Mouse (Mus musculus) lung, embryonic 14.5 days (tissue): ENCODE results near the gene Sec23b. TPM values are rescaled to one million over a fixed set of nuclear protein-coding genes. Genes with fewer than 3 reads are reported as not detected.
A peak's percentile ranks its signal among the peaks of the same experiment; 100 is the strongest.

Experiments
- ATAC-seq: fragments of 200-750 bp; cut with Nextera tagmentation; 2 replicates; pipeline ENCODE4 v1.8.0; 2017; ENCODE audit warnings: mild to moderate bottlenecking, moderate TSS enrichment, moderate library complexity; ENCODE audit not compliant: insufficient read depth
- DNase-seq: peaks from one replicate; pipeline ENCODE4 v3.0.0-alpha.2; 2015
- H3K27ac ChIP-seq: fragments of 300-500 bp; sonication (generic); 2 replicates; pipeline ENCODE4 v1.5.1; 2014; ENCODE audit warnings: low read depth, mild to moderate bottlenecking, moderate library complexity
- H3K27me3 ChIP-seq: fragments of 300-500 bp; sonication (generic); 2 replicates; pipeline ENCODE4 v1.6.1; 2014; ENCODE audit warnings: low read length, control low read depth; ENCODE audit not compliant: insufficient read depth
- H3K36me3 ChIP-seq: fragments of 300-500 bp; sonication (generic); 2 replicates; pipeline ENCODE4 v1.6.1; 2014; ENCODE audit warnings: control low read depth; ENCODE audit not compliant: insufficient read depth
- H3K4me1 ChIP-seq: fragments of 300-500 bp; sonication (generic); 2 replicates; pipeline ENCODE4 v1.6.1; 2014; ENCODE audit warnings: antibody characterized with exemption, control low read depth; ENCODE audit not compliant: insufficient read depth
- H3K4me2 ChIP-seq: fragments of 300-500 bp; sonication (generic); 2 replicates; pipeline ENCODE4 v1.6.1; 2014; ENCODE audit warnings: mild to moderate bottlenecking
- H3K4me3 ChIP-seq: fragments of 300-500 bp; sonication (generic); 2 replicates; pipeline ENCODE4 v1.5.1; 2014; ENCODE audit warnings: low read depth, low read length
- H3K9ac ChIP-seq: fragments of 300-500 bp; sonication (generic); 2 replicates; pipeline ENCODE4 v1.6.1; 2014
- H3K9me3 ChIP-seq: fragments of 300-500 bp; sonication (generic); 2 replicates; pipeline ENCODE4 v1.6.1; 2016; ENCODE audit warnings: low read depth, low read length, control low read depth
- CTCF ChIP-seq: IDR thresholded peaks from 2 replicates; pipeline ENCODE4 v1.5.1; 2016; ENCODE audit warnings: antibody characterized with exemption, low read depth
- WGBS: fragments of 180-500 bp; shearing (Covaris S2); extraction: QIAGEN DNeasy Blood & Tissue Kit; methylation state at CpG from one replicate; pipeline ENCODE4 v1.1.7; 2014; 5-methylcytosine and 5-hydroxymethylcytosine counted together
- microRNA-seq: library from miRNA; unstranded; fragments of <30 nt; microRNA quantifications from one replicate; pipeline ENCODE4, GENCODE M21; 2016; ENCODE audit warnings: borderline number of aligned reads
- polyA plus RNA-seq: library from polyadenylated mRNA; unstranded; fragments of >200 nt; fragmentation: Nextera tagmentation; extraction: Ambion mirVana; gene quantifications from 2 replicates; pipeline ENCODE4 v1.2.1, GENCODE M21; 2014

Sec23b gene
- polyA plus RNA-seq, 1 experiment from 2014 or later: 89.1 TPM

DNA sequence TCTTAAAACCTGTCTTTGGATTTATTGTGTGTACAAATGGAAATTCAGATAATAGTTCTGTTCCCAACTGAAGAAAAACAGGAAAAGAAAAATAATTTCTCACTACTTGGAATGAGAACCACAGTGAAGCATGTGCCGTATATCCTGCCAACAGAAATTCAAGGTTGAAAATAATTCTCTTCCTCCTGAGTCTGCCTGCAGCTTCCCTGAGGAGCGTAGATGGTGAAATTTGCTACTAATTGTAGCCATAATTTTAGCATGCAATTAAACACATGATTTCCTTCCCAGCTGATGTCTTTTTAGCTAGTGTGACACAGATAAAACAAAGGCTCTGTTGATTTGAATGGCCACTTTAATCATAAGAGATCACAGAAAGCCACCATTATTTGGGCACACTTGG lies 78.7 kb downstream of the Sec23b start:
- H3K9ac ChIP-seq: no peak overlapping the region
- H3K4me1 ChIP-seq: no peaks in the 10 kb centered on the region
- 62% methylated on average over 2 of the region's 2 CpGs for WGBS
- H3K4me2 ChIP-seq: no peak overlapping the region
- no peaks in the 10 kb centered on the region for H3K36me3 ChIP-seq
- H3K4me3 ChIP-seq: no peak overlapping the region
- ATAC-seq (no peak), DNase-seq (no peak)
- no peak overlapping the region for H3K27ac ChIP-seq
- H3K27me3 ChIP-seq: no peaks in the 10 kb centered on the region
- no peaks in the 10 kb centered on the region for H3K9me3 ChIP-seq
- no peak for TF ChIP-seq CTCF

DNA sequence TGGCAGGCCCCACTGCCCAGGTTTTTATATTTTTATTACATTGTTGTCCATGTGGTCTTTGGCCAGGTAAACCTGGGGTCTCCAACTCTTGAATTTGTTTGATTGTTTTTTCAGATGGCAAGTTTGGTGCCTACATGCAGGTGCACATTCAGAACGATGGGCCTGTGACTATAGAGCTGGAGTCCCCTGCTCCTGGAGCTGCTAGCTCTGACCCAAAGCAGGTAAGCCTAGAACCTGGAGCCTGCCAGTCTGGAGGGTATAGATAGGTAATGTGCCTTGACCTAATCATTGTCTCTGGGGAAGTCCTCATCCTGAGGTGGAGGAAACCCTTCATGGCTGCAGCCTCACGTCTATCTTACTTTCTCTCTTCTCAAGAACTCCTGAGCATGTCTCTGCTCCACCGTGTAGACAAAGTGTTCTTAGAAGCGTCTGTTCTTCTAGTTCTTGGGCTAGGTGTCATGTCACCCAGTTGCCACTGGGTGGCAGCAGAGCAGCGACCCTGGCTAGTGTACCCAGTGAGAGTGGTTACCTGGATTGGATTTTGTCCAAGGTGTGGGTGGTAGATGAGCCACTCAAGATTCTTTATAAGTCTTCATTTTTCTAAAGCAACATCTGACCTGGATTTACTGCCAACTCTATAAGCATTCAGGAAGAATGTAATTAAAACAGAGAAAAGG lies 79.8 kb downstream of the Sec23b start:
- Histone ChIP-seq H3K27me3 (no peaks in the 10 kb centered on the region), H3K9ac (no peak overlapping the region), H3K4me1 (no peaks in the 10 kb centered on the region), H3K4me3 (no peak overlapping the region), H3K4me2 (no peak overlapping the region), H3K36me3 (no peaks in the 10 kb centered on the region), H3K27ac (no peak overlapping the region), H3K9me3 (no peaks in the 10 kb centered on the region)
- peak; percentile 94 for TF ChIP-seq CTCF
- 18% methylated on average over 5 of the region's 5 CpGs for WGBS
- ATAC-seq: peak; percentile 67; the same call in 1 of the 2 replicates
- DNase-seq: peak; percentile 83

DNA sequence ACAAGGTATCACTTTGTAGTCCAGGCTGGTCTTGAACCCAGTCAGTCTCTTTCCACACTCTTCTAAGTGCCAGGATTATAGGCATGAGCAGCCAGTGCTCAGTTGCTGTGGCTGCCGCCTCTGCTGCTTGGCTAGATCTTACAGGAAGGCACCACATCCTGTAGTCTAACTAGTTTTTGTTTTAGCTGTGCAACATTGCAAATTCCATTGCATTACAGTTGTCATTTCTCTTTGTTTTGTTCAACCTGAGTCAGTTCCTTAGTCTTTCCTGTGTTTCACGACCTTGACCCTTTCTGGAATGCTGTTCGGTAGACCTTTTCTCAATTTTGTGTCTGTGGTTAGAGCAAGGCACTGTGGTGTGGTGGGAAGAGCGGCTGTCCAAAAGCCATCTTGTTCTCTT lies 81.2 kb downstream of the Sec23b start:
- H3K27ac ChIP-seq: no peak overlapping the region
- no peak overlapping the region for H3K4me3 ChIP-seq
- ATAC-seq: no peak
- WGBS: 76% methylated on average over 4 of the region's 4 CpGs
- no peak overlapping the region for H3K4me2 ChIP-seq
- H3K36me3 ChIP-seq: no peaks in the 10 kb centered on the region
- DNase-seq: no peak
- no peak overlapping the region for H3K9ac ChIP-seq
- no peaks in the 10 kb centered on the region for H3K9me3 ChIP-seq
- no peaks in the 10 kb centered on the region for H3K27me3 ChIP-seq
- H3K4me1 ChIP-seq: no peaks in the 10 kb centered on the region
- TF ChIP-seq CTCF: no peak

DNA sequence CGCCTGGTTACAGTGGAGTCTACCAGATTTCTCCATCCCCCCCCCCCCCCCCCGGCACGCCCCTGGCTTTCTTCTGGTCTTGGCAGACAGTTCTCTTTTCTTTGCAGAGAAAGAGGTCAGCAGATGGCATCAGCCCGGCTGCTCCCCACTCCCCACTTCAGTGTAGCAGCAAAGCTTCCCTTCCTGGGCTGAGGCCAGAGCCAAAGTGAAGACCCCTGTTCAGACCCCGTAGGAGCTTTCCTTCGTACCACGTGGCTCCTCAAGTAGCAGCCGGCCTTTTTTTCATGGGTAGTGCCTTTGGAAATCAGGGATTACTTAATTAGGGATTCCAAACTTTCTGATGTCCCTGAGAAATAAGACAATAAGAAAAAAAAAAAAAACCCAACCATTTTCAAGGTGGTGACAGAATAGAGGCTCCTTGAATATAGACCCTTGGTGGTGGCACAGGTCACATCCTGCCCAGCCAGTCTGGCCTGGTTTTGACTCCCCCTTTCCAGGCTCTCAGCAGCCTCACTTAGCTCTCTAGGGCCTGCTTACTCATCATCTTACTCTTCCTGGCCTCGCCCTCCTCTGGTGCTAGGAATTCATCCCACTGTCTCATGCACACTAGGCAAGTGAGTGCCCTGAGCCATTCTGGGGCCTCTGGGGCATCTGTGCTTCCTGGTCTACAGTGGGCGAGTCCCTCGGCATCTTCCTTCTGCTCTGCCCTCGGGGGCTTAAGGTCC lies 81.8 kb downstream of the Sec23b start:
- WGBS: 83% methylated on average over 12 of the region's 12 CpGs
- ATAC-seq: no peak
- H3K9ac ChIP-seq: no peak overlapping the region
- no peak overlapping the region for H3K4me2 ChIP-seq
- H3K27ac ChIP-seq: no peak overlapping the region
- no peak for DNase-seq
- H3K36me3 ChIP-seq: no peaks in the 10 kb centered on the region
- no peaks in the 10 kb centered on the region for H3K4me1 ChIP-seq
- no peaks in the 10 kb centered on the region for H3K9me3 ChIP-seq
- no peaks in the 10 kb centered on the region for H3K27me3 ChIP-seq
- H3K4me3 ChIP-seq: no peak overlapping the region
- no peak for TF ChIP-seq CTCF

DNA sequence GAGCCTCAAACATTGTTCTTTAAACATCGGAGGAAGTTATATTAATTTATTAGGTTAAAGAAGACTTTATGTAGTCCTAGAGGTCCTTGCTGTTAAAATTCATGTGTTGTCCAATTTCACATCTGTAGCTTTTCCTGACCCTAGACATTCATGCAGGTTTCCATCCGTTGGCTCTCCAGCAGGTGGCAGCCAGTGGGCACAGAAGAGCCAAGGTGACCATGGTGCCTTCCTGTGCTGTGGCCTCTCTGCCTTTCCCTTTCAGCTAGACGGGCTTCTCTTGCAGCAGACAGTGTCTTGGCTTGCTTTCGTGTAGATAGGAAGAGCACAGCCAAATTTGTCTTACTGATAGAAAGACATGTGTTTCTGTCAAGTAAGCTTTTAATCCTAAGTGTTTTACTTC lies 82.7 kb downstream of the Sec23b start:
- DNase-seq: peak; percentile 25
- 51% methylated on average over 4 of the region's 4 CpGs for WGBS

DNA sequence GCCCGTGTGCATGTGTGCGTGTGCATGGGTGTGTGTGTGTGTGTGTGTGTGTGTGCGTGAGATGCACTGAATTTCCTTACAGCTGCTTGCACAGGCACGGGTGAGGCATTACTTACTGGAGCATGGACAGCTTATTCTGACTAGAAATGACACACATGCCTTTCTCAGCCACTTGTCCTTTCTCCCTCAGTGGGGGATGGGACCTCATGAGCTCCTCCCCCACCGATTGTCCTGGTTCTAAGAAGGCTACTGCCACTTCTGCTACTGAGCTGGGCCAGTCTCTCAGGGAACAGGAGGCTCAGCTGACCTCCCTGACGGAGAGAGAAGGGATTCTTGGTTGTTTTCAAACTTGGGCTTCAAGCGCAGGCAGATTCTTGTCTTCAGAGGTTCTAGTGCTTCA lies 84.1 kb downstream of the Sec23b start:
- no peaks in the 10 kb centered on the region for H3K36me3 ChIP-seq
- no peaks in the 10 kb centered on the region for H3K27me3 ChIP-seq
- WGBS: 70% methylated on average over 7 of the region's 7 CpGs
- ATAC-seq: no peak
- H3K9ac ChIP-seq: no peak overlapping the region
- TF ChIP-seq CTCF: no peak
- H3K4me1 ChIP-seq: no peaks in the 10 kb centered on the region
- no peak overlapping the region for H3K4me3 ChIP-seq
- H3K27ac ChIP-seq: no peak overlapping the region
- no peak overlapping the region for H3K4me2 ChIP-seq
- no peak for DNase-seq
- H3K9me3 ChIP-seq: no peaks in the 10 kb centered on the region

More for the DNA sequence above, 82.7 kb downstream of the Sec23b start:
- Histone ChIP-seq H3K4me1 (no peaks in the 10 kb centered on the region), H3K4me3 (no peak overlapping the region), H3K27me3 (no peaks in the 10 kb centered on the region), H3K4me2 (no peak overlapping the region), H3K9ac (no peak overlapping the region), H3K36me3 (no peaks in the 10 kb centered on the region), H3K27ac (no peak overlapping the region), H3K9me3 (no peaks in the 10 kb centered on the region)
- peak; percentile 64 for TF ChIP-seq CTCF
- no peak for ATAC-seq

Small RNA genes within 50 kb of the gene (microRNA-seq; reads per million reads assigned to microRNA genes)
- gene Gm24823: not detected

Other genes with a start within 250 kb of the Sec23b start
- gene Ovol2, start 224.1 kb upstream of the Sec23b start, polyA plus RNA-seq: 3.1 and 3.4 TPM in 2 replicates
- gene Kat14, start 187.2 kb upstream of the Sec23b start, polyA plus RNA-seq: 40.1 and 43.7 TPM in 2 replicates
- gene Pet117, start 187.2 kb upstream of the Sec23b start, polyA plus RNA-seq: 0.80 and 1.4 TPM in 2 replicates
- gene Dzank1, start 28.8 kb upstream of the Sec23b start, polyA plus RNA-seq: 0.67 and 2.0 TPM in 2 replicates
- gene Polr3f, start 28.5 kb upstream of the Sec23b start, polyA plus RNA-seq: 28.1 and 29.7 TPM in 2 replicates
- gene Rbbp9, start 5.4 kb upstream of the Sec23b start, polyA plus RNA-seq: 60.4 and 64.1 TPM in 2 replicates
- gene Smim26, start 37.8 kb downstream of the Sec23b start, polyA plus RNA-seq: 29.0 and 34.5 TPM in 2 replicates
- 35.0 and 39.9 TPM in 2 replicates for gene Dtd1, start 43.7 kb downstream of the Sec23b start, polyA plus RNA-seq